Mouse (Mus musculus): ENCODE data around the gene Tgif1. TPM values are rescaled to one million over a fixed set of nuclear protein-coding genes. Genes with fewer than 3 reads are reported as not detected.
A peak's percentile ranks its signal among the peaks of the same experiment; 100 is the strongest.

Gene Tgif1
- total RNA-seq (2021) = 10 to 100 TPM; 79.0 to 81.1 TPM
- long read RNA-seq, experiment 1, transcript Tgif1-201 (3 exons, 1,631 nt) = major isoform, 12 of 20 reads
- long read RNA-seq, experiment 1, partial matches to known transcripts = 0 of 20 reads
- long read RNA-seq, experiment 1, other reads (novel, unspliced or antisense) = 2 of 20 reads
- long read RNA-seq, experiment 2, transcript Tgif1-201 (3 exons, 1,631 nt) = major isoform, 45 of 61 reads
- long read RNA-seq, experiment 2, transcript Tgif1-202 (3 exons, 1,388 nt) = minor isoform, 5 of 61 reads
- long read RNA-seq, experiment 2, partial matches to known transcripts = 6 of 61 reads
- long read RNA-seq, experiment 2, other reads (novel, unspliced or antisense) = 2 of 61 reads

GRCm38 (mm10) chr17:70853436-70853905 lies at the start of gene Tgif1:
TSS of gene Tgif1 (minus strand) at chr17:70853546.
- DNase-seq (ENCODE audit: low spot score in 2 of 2) = peak in 1 of 2 experiments; percentile 31

- no peak for DNase-seq (ENCODE audit: low spot score in 2 of 2)
These were observed 47.3 kb upstream of the Tgif1 start for GRCm38 (mm10) chr17:70900660-70901059.

GRCm38 (mm10) chr17:70899642-70900041 lies 46.3 kb upstream of the Tgif1 start:
- DNase-seq (ENCODE audit: low spot score in 2 of 2) = no peak

GRCm38 (mm10) chr17:70894867-70895266 lies 41.5 kb upstream of the Tgif1 start:
- DNase-seq (ENCODE audit: low spot score in 2 of 2) = no peak

- DNase-seq (ENCODE audit: low spot score in 2 of 2) = no peak
These were observed 39.8 kb upstream of the Tgif1 start for GRCm38 (mm10) chr17:70893151-70893550.

GRCm38 (mm10) chr17:70892288-70893096 lies 39.1 kb upstream of the Tgif1 start:
- DNase-seq (ENCODE audit: low spot score in 2 of 2) = no peak

GRCm38 (mm10) chr17:70890571-70890970 lies 37.2 kb upstream of the Tgif1 start:
- no peak for DNase-seq (ENCODE audit: low spot score in 2 of 2)

- no peak for DNase-seq (ENCODE audit: low spot score in 2 of 2)
These were observed 35.3 kb upstream of the Tgif1 start for GRCm38 (mm10) chr17:70888657-70889056.

GRCm38 (mm10) chr17:70887848-70888247 lies 34.5 kb upstream of the Tgif1 start:
- DNase-seq (ENCODE audit: low spot score in 2 of 2) = no peak

GRCm38 (mm10) chr17:70886641-70887391 lies 33.5 kb upstream of the Tgif1 start:
- no peak for DNase-seq (ENCODE audit: low spot score in 2 of 2)

- DNase-seq (ENCODE audit: low spot score in 2 of 2) = no peak
These were observed 32.5 kb upstream of the Tgif1 start for GRCm38 (mm10) chr17:70885868-70886267.

GRCm38 (mm10) chr17:70881934-70882333 lies 28.6 kb upstream of the Tgif1 start:
- no peak for DNase-seq (ENCODE audit: low spot score in 2 of 2)

GRCm38 (mm10) chr17:70881194-70881593 lies 27.8 kb upstream of the Tgif1 start:
- DNase-seq (ENCODE audit: low spot score in 2 of 2) = no peak

- DNase-seq (ENCODE audit: low spot score in 2 of 2) = no peak
These were observed 24.9 kb upstream of the Tgif1 start for GRCm38 (mm10) chr17:70878237-70878636.

GRCm38 (mm10) chr17:70873778-70874124 lies 20.4 kb upstream of the Tgif1 start:
- no peak for DNase-seq (ENCODE audit: low spot score in 2 of 2)

GRCm38 (mm10) chr17:70872936-70873777 lies 19.8 kb upstream of the Tgif1 start:
- DNase-seq (ENCODE audit: low spot score in 2 of 2) = no peak

GRCm38 (mm10) chr17:70872094-70872929 lies 19.0 kb upstream of the Tgif1 start:
- no peak for DNase-seq (ENCODE audit: low spot score in 2 of 2)

GRCm38 (mm10) chr17:70871676-70872075 lies 18.3 kb upstream of the Tgif1 start:
- DNase-seq (ENCODE audit: low spot score in 2 of 2) = no peak

- no peak for DNase-seq (ENCODE audit: low spot score in 2 of 2)
These were observed 17.2 kb upstream of the Tgif1 start for GRCm38 (mm10) chr17:70870581-70870980.
